Mouse (Mus musculus): ENCODE measurements around the gene Nkx1-2. TPM values are rescaled to one million over a fixed set of nuclear protein-coding genes. Genes with fewer than 3 reads are reported as not detected.

Nkx1-2 gene
- not detected in 2 replicates for polyA plus RNA-seq (2012; rRNA removed)

GRCm38 (mm10) chr7:132599071-132599975, at the start of gene Nkx1-2:
TSS of gene Nkx1-2 (minus strand) at chr7:132599637.
- Histone ChIP-seq H3K4me3 (replicated peaks; ENCODE audit: insufficient read depth, low read depth, low read length) (peak within 1 kb of the TSS; percentile 22), H3K27ac (ENCODE audit: insufficient read depth, low read length) (no peak within 1 kb of the TSS), H3K4me1 (ENCODE audit: control insufficient read depth, insufficient read depth, low read length) (0 out of 2 replicates have a peak, but pooled peaks cover 7% of the 10 kb centered on the region), H3K27me3 (ENCODE audit: control insufficient read depth, insufficient read depth, low read length) (peaks cover 9% of the 10 kb centered on the region; the same call in 1 of the 2 replicates)
- 2% methylated on average over 47 of the region's 52 CpGs for WGBS
- TF ChIP-seq CTCF (IDR thresholded peaks at IDR 0.05; ENCODE audit: borderline replicate concordance, insufficient read depth, low read depth, low read length): no peak
- no peak for TF ChIP-seq POLR2A (IDR thresholded peaks at IDR 0.05; ENCODE audit: borderline replicate concordance, insufficient read depth, low read length)
- no peak for DNase-seq

GRCm38 (mm10) chr7:132646514-132646913, 47.1 kb upstream of the Nkx1-2 start:
- no peak for DNase-seq
- Histone ChIP-seq H3K4me3 (replicated peaks; ENCODE audit: insufficient read depth, low read depth, low read length) (no peak overlapping the region), H3K27ac (ENCODE audit: insufficient read depth, low read length) (no peak overlapping the region), H3K4me1 (ENCODE audit: control insufficient read depth, insufficient read depth, low read length) (no peaks in the 10 kb centered on the region), H3K27me3 (ENCODE audit: control insufficient read depth, insufficient read depth, low read length) (no peaks in the 10 kb centered on the region)
- TF ChIP-seq CTCF (IDR thresholded peaks at IDR 0.05; ENCODE audit: borderline replicate concordance, insufficient read depth, low read depth, low read length): no peak
- no peak for TF ChIP-seq POLR2A (IDR thresholded peaks at IDR 0.05; ENCODE audit: borderline replicate concordance, insufficient read depth, low read length)
- WGBS: 96% methylated on average over 1 of the region's 1 CpGs

- 89% methylated on average over 11 of the region's 11 CpGs for WGBS
Measured at GRCm38 (mm10) chr7:132644605-132645279, 45.3 kb upstream of the Nkx1-2 start.

GRCm38 (mm10) chr7:132641606-132642005, 42.2 kb upstream of the Nkx1-2 start:
- Histone ChIP-seq H3K27ac (ENCODE audit: insufficient read depth, low read length) (no peak overlapping the region), H3K27me3 (ENCODE audit: control insufficient read depth, insufficient read depth, low read length) (no peaks in the 10 kb centered on the region), H3K4me3 (replicated peaks; ENCODE audit: insufficient read depth, low read depth, low read length) (no peak overlapping the region), H3K4me1 (ENCODE audit: control insufficient read depth, insufficient read depth, low read length) (0 out of 2 replicates have a peak, but pooled peaks cover 4% of the 10 kb centered on the region)
- DNase-seq: no peak
- no peak for TF ChIP-seq CTCF (IDR thresholded peaks at IDR 0.05; ENCODE audit: borderline replicate concordance, insufficient read depth, low read depth, low read length)
- TF ChIP-seq POLR2A (IDR thresholded peaks at IDR 0.05; ENCODE audit: borderline replicate concordance, insufficient read depth, low read length): no peak
- WGBS: 96% methylated on average over 1 of the region's 1 CpGs

More at GRCm38 (mm10) chr7:132644605-132645279, 45.3 kb upstream of the Nkx1-2 start:
- Histone ChIP-seq H3K4me1 (ENCODE audit: control insufficient read depth, insufficient read depth, low read length) (no peaks in the 10 kb centered on the region), H3K27ac (ENCODE audit: insufficient read depth, low read length) (no peak overlapping the region), H3K27me3 (ENCODE audit: control insufficient read depth, insufficient read depth, low read length) (no peaks in the 10 kb centered on the region), H3K4me3 (replicated peaks; ENCODE audit: insufficient read depth, low read depth, low read length) (no peak overlapping the region)
- DNase-seq: no peak
- TF ChIP-seq POLR2A (IDR thresholded peaks at IDR 0.05; ENCODE audit: borderline replicate concordance, insufficient read depth, low read length) (no peak), CTCF (IDR thresholded peaks at IDR 0.05; ENCODE audit: borderline replicate concordance, insufficient read depth, low read depth, low read length) (no peak)

- Histone ChIP-seq H3K27me3 (ENCODE audit: control insufficient read depth, insufficient read depth, low read length) (no peaks in the 10 kb centered on the region), H3K4me3 (replicated peaks; ENCODE audit: insufficient read depth, low read depth, low read length) (no peak overlapping the region), H3K27ac (ENCODE audit: insufficient read depth, low read length) (no peak overlapping the region), H3K4me1 (ENCODE audit: control insufficient read depth, insufficient read depth, low read length) (0 out of 2 replicates have a peak, but pooled peaks cover 4% of the 10 kb centered on the region)
- no peak for TF ChIP-seq POLR2A (IDR thresholded peaks at IDR 0.05; ENCODE audit: borderline replicate concordance, insufficient read depth, low read length)
- no peak for TF ChIP-seq CTCF (IDR thresholded peaks at IDR 0.05; ENCODE audit: borderline replicate concordance, insufficient read depth, low read depth, low read length)
- peak; percentile 28 to 37 for DNase-seq
- WGBS: 18% methylated on average over 9 of the region's 9 CpGs
Measured at GRCm38 (mm10) chr7:132640946-132641345, 41.5 kb upstream of the Nkx1-2 start.

- DNase-seq: peak; percentile 35 to 68
- Histone ChIP-seq H3K4me1 (ENCODE audit: control insufficient read depth, insufficient read depth, low read length) (0 out of 2 replicates have a peak, but pooled peaks cover 4% of the 10 kb centered on the region), H3K27me3 (ENCODE audit: control insufficient read depth, insufficient read depth, low read length) (no peaks in the 10 kb centered on the region), H3K4me3 (replicated peaks; ENCODE audit: insufficient read depth, low read depth, low read length) (no peak overlapping the region), H3K27ac (ENCODE audit: insufficient read depth, low read length) (no peak overlapping the region)
- no peak for TF ChIP-seq POLR2A (IDR thresholded peaks at IDR 0.05; ENCODE audit: borderline replicate concordance, insufficient read depth, low read length)
- peak; percentile 86 for TF ChIP-seq CTCF (IDR thresholded peaks at IDR 0.05; ENCODE audit: borderline replicate concordance, insufficient read depth, low read depth, low read length)
- 58% methylated on average over 12 of the region's 12 CpGs for WGBS
Measured at GRCm38 (mm10) chr7:132638446-132639087, 39.1 kb upstream of the Nkx1-2 start.

GRCm38 (mm10) chr7:132637292-132637691, 37.9 kb upstream of the Nkx1-2 start:
- no peak for DNase-seq
- no peak overlapping the region for H3K4me3 ChIP-seq (replicated peaks; ENCODE audit: insufficient read depth, low read depth, low read length)
- TF ChIP-seq POLR2A (IDR thresholded peaks at IDR 0.05; ENCODE audit: borderline replicate concordance, insufficient read depth, low read length) (no peak), CTCF (IDR thresholded peaks at IDR 0.05; ENCODE audit: borderline replicate concordance, insufficient read depth, low read depth, low read length) (no peak)
- H3K4me1 ChIP-seq (ENCODE audit: control insufficient read depth, insufficient read depth, low read length): 0 out of 2 replicates have a peak, but pooled peaks cover 4% of the 10 kb centered on the region
- no peak overlapping the region for H3K27ac ChIP-seq (ENCODE audit: insufficient read depth, low read length)
- 50% methylated on average over 12 of the region's 12 CpGs for WGBS
- H3K27me3 ChIP-seq (ENCODE audit: control insufficient read depth, insufficient read depth, low read length): no peaks in the 10 kb centered on the region
